Mouse (Mus musculus) CH12.LX (cell line): ENCODE measurements around the gene Gfm2.

Experiments
- CHD2 ChIP-seq: IDR thresholded peaks from 2 replicates; pipeline ENCODE4 v1.6.1; 2011; ENCODE audit warnings: low read length, improper control_type of control experiment
- CTCF ChIP-seq, 2 experiments: IDR thresholded peaks in 1 of 2; conservative IDR thresholded peaks in 1 of 2; 2 replicates each; pipeline ENCODE4 v1.5.1; 2011 to 2012; ENCODE audit warnings: low read depth in 2 of 2, low read length in 2 of 2, improper control_type of control experiment in 1 of 2, inconsistent platforms in 1 of 2, mild to moderate bottlenecking in 1 of 2, moderate library complexity in 1 of 2
- EP300 ChIP-seq: IDR thresholded peaks from 2 replicates; pipeline ENCODE4 v1.6.1; 2011; ENCODE audit warnings: low read length, improper control_type of control experiment
- ETS1 ChIP-seq: conservative IDR thresholded peaks from 2 replicates; pipeline ENCODE4 v1.6.1; 2012; ENCODE audit warnings: low read depth, mild to moderate bottlenecking, inconsistent platforms, low read length, improper control_type of control experiment, moderate library complexity
- HCFC1 ChIP-seq: IDR thresholded peaks from 2 replicates; pipeline ENCODE4 v1.6.1; 2012; ENCODE audit warnings: low read depth, mild to moderate bottlenecking, inconsistent platforms, low read length, improper control_type of control experiment
- MAX ChIP-seq: IDR thresholded peaks from 2 replicates; pipeline ENCODE4 v1.6.1; 2011; ENCODE audit warnings: low read length, improper control_type of control experiment
- MAZ ChIP-seq: IDR thresholded peaks from 2 replicates; pipeline ENCODE4 v1.6.1; 2012; ENCODE audit warnings: low read depth, mild to moderate bottlenecking, inconsistent platforms, low read length, improper control_type of control experiment, moderate library complexity
- POLR2A ChIP-seq: IDR thresholded peaks from 2 replicates; pipeline ENCODE4 v1.6.1; 2011; ENCODE audit warnings: low read depth, mild to moderate bottlenecking, improper control_type of control experiment, low read length
- RAD21 ChIP-seq: IDR thresholded peaks from 2 replicates; pipeline ENCODE4 v1.6.1; 2011; ENCODE audit warnings: low read depth, mild to moderate bottlenecking, low read length, improper control_type of control experiment, moderate library complexity
- SIN3A ChIP-seq: IDR thresholded peaks from 2 replicates; pipeline ENCODE4 v1.6.1; 2012; ENCODE audit warnings: low read length, improper control_type of control experiment, inconsistent platforms
- UBTF ChIP-seq: IDR thresholded peaks from 2 replicates; pipeline ENCODE4 v1.6.1; 2012; ENCODE audit warnings: low read depth, mild to moderate bottlenecking, inconsistent platforms, low read length, improper control_type of control experiment, moderate library complexity
- USF1 ChIP-seq: IDR thresholded peaks from 2 replicates; pipeline ENCODE4 v1.6.1; 2014; ENCODE audit warnings: low read depth, mild to moderate bottlenecking, inconsistent platforms, low read length, improper control_type of control experiment

DNA sequence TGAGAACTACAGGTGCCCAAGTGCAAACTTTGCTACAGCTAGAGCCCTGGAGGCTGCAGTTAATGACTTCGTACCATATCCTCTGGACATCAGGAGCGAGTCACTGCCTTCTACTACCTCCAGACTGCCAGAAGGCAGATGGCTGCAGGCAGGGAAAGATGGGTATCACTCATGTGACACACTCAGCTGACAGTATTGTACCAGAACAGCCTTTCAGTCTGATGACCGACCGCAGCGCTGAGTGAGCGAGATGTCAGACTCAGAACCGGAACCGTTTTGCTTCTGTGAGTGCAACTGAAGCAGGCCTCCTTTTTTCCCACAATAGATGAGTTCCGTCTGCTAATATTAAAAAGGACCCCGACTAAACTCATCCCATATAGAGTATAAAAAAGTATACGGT lies 54.9 kb downstream of the Gfm2 start:
- no peak for TF ChIP-seq HCFC1
- no peak for TF ChIP-seq EP300
- no peak for TF ChIP-seq CHD2
- no peak for TF ChIP-seq CTCF (conservative IDR thresholded peaks at IDR 0.05 in 1 of 2, IDR thresholded peaks at IDR 0.05 in 1 of 2; ENCODE audit: low read depth in 2 of 2, low read length in 2 of 2)
- TF ChIP-seq MAX = no peak
- no peak for TF ChIP-seq MAZ
- no peak for TF ChIP-seq POLR2A
- TF ChIP-seq UBTF = no peak
- no peak for TF ChIP-seq USF1
- no peak for TF ChIP-seq RAD21
- TF ChIP-seq ETS1 = no peak
- no peak for TF ChIP-seq SIN3A
